Mouse (Mus musculus) B cell, adult 2 months (primary cell): Measurements from ENCODE around the gene Il1rl1.

Experiments
- DNase-seq, 2 experiments: peaks; one replicate each; pipeline ENCODE4 v3.0.0; 2022

The Il1rl1 gene

DNA sequence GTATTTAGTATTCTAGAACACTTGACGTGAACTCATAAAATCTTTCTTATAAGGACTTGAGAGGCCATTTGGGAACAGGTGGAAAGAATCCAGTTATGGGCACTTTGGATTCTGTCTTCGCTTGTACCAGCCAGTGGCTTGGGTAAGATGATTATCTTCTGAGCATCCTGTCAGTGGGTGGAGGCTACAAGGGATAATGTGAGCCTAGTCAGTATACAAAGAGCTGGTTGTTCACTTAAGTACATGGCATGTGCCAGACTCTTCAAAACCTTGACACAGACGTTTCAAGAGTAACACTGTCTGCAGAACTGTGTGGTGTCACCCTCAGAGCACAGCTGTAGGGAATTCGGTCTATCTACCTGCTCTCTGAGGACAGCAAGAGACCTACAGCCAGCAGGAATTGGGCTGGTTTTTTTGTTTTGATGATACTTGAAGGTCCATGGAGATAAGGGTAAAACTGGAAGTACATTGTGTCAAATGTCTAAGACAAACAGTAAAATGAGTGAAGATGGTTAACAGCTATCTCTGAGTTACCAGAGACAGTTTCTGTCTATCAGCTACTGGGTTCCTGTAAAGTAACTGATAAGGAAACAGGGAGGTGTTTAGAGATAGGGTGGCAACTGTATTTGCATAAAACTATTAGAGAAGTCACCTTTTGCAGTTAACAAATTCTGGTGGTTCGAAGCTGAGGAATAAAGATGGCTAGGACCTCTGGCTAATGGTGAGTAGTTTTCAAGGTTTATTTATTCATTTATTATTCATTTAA lies at the start of gene Il1rl1:
Gene Il1rl1 (plus strand): TSS at position 661 of the 766 bp plus-strand sequence.
- no peak for DNase-seq

- DNase-seq, result peak; percentile 69 to 71
Measured at GRCm38 (mm10) chr1:40380111-40380510, 49.3 kb upstream of the Il1rl1 start.

DNA sequence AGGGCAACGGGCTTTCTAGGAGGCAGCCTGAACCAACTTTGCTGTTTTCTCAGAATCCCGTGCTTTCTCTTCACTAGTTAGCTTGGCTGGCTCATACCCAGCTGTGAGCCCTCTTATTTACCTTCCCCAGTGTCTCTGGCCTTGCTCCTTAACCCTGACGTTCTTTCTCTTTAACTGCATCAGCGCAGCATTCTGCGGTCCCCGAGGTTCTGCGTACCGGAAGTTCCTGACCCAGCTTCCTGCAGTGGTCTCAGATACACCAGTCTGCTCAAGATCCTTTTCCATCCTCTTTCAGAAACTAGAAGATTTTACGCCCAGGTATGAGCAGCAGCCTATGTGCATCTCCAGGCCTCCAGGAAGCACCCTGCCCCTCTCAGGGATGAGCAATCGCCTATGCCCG lies 48.4 kb upstream of the Il1rl1 start:
- no peak for DNase-seq

GRCm38 (mm10) chr1:40382841-40383240 lies 46.5 kb upstream of the Il1rl1 start:
- no peak for DNase-seq

GRCm38 (mm10) chr1:40384931-40385545 lies 44.3 kb upstream of the Il1rl1 start:
- DNase-seq, result no peak

GRCm38 (mm10) chr1:40391374-40391773 lies 38.0 kb upstream of the Il1rl1 start:
- no peak for DNase-seq

GRCm38 (mm10) chr1:40392535-40392934 lies 36.8 kb upstream of the Il1rl1 start:
- no peak for DNase-seq

- DNase-seq, result no peak
Measured at GRCm38 (mm10) chr1:40393214-40393613, 36.2 kb upstream of the Il1rl1 start.

DNA sequence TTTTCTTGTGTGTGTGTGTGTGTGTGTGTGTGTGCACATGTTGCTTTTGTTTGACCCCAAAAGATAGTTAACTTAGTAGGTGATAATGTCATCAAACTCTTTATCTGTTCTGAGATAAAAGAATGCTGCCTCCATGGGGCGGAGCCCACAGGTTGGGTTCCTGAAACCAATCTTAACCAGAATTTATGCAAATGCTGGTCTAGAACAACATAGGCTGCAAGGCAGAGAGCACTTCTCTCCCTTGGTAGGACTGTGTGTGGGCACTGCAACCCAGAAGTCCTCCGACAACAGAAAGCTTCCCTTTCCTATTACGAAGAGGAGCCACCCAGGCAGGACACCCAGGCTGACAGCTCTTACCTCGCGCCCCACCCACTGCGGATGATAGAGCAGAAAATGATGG lies 29.7 kb upstream of the Il1rl1 start:
- DNase-seq, result no peak

DNA sequence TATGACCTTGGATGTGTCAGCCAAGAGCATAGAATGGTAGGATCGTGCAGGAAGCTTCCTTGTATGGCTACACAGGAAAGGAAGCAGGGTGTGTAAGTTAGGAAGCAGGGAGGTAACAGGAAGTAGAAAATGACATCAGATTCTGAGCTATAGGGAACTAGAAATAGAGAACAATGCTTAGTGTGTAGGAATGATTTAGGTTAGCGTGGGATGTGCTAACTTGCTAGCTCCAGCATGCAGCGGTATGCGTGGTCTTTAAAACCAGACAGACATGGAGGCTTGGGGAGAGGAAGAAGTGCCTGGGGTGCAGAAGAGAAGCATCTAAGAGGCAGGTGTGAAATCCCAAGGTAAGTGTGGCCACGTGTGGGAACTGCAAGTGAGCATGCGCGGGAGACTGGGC lies 24.7 kb upstream of the Il1rl1 start:
- no peak for DNase-seq

GRCm38 (mm10) chr1:40409882-40410281 lies 19.5 kb upstream of the Il1rl1 start:
- DNase-seq, result no peak

DNA sequence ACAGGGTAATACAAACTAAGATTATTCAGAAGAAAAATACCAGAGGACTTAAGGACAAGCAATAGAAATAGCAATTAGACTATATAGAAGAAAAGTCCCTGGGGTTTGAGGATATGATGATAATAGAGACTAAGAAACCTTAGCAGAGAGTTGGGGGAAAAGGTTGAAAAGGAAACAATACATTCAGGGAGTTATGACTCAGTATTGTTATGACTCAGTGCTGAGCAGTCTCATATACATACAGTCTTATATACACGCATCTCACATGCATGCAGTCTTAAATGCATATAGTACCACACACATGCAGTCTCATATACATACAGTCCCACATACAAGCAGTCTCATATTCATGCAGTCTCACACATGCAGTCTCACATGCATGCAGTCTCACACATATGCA lies 16.3 kb upstream of the Il1rl1 start:
- DNase-seq, result no peak

DNA sequence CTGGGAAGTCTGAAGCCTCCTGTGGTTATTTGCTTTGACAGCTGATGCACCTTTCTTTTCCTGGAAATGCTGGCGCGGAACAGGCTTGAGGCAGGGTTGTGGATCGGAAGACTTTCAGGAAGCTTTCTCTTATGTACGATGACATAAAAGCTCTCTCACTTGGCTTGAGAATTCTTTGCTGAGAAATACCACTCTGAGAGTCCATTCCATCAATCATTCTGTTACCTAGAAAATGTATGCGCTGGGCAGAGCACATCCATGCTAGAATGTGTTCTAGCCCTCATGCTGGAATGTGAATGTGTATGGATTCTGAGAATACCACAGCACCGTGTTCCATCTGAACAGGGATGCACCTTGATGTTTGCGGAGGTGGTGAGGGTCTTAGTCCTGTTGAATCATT lies 15.1 kb upstream of the Il1rl1 start:
- DNase-seq, result no peak

DNA sequence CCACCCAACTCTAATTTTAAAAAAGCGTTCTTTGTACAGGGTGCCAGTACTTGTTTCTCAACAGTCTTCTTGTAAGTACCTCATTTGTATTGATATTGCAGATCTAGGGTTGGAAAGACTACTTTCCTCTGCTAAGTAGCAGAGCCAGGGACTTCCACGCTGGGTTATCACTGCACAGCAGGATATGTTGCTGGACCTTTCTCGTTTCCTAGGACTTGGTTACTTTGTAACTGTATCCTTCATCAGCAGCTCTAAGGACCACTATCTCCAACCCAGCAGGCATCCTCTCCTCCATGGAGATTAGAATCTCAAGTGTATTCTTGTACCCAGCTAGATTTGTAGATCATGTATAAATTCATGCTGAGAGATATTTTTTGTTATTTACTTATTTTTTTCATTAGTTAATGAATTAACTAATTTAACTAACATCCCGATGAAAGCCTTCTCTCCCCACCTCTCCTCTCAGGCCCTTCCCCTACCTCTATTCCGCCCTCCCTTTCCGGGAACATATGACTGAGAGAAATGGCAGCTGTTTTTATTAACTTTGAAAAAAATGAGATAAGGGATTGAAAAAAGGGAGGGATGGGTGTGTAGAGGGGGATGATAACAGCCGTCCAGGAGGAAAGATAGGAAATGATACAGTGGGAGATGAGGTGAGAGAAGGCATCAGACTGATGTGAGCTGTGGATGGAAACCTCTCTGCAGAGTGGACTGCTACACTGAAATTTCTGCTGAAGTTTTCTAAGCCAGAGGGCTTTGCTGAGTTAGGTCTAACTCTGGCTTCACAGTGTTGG lies 14.3 kb upstream of the Il1rl1 start:
- DNase-seq, result no peak

DNA sequence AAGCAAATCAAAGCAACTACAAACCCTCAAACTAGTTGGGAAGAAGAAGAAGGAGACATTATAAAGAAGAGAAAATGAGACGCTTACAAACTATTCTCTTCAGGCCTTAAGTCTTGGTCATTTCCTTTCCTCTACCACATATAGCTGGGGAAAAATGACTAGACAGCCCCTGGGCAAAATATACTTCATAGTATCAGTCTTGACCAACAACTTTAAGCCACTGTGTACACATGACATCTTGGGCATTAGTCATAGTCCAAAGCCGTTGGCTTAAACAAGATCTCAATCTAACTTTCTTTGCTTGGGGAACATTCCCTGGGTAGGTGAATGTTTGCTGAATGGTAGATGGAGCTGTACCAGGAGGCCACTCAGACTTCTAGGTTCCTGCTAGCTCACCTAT lies 12.3 kb upstream of the Il1rl1 start:
- DNase-seq, result no peak

DNA sequence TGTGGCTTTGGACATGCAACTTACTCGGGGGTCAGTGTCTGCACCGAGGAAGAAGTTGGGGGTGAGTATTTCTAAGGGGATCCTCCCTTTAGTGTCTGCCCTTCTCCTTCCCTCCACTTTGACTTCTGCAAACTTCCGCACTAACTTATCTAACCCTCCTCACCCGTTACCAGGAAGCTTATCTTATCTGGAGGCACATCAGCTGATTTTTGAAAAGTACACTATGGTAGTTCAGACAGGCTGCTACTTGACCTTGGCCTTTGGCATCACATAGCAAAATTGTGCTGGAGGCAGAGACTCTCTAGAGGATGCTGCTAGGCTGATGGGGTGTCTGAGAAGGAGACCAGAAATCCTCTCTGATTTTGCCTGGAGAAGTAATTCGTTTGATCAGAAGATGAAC lies 10.9 kb upstream of the Il1rl1 start:
- no peak for DNase-seq

- no peak for DNase-seq
Measured at GRCm38 (mm10) chr1:40423892-40424291, 5.5 kb upstream of the Il1rl1 start.

DNA sequence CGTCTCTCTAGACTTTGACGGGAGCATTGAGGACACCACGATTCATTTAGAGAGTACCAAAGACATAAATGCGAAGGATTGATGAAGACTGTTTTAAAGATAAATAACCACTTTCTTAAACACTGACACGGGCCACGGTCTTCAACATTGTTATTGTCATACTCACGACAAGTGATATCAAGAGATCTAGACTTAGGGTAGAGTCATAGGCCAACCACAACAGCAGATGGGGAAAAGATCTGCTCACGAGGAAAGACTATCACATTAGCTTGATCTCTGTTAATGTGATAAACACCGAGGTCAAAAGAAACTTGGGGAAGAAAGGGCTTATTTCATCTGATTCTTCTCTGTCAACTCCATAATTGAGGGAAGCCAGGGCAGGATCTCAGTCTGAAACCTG lies 2.1 kb upstream of the Il1rl1 start:
- DNase-seq, result no peak

- no peak for DNase-seq
Measured at GRCm38 (mm10) chr1:40427901-40428300, 1.5 kb upstream of the Il1rl1 start.

DNA sequence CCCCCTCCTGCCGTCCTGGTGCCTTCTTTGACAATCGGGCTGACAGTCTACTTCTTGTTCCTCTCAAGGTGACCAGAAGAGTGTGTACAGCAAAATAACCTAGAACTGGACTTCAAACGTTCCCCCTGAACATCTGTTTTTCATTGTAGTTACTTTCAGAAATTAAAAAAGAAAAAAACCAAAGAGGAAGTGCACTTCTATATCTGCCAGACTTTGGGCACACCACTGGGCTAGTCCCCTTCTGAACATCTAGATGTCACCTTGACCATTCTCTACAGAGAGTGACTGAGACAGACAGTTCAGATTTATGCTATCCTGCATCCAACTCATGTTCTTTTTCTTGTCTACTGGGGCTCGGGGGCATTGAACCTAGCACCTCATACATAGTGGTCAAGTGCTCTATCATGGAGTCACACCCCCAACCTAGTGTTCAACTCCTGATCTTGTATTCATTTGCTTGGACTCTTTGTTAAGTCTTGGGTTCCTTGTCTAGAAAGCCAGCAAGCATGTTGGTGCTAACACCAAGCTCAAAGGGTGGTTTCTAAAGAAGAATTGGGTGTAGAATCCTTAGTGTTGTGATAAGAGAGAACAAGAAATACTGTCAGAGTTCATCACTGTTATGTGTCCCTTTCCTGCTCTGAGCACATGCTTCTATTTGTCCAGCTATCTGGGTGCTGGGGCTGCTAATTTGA lies 919 bp downstream of the Il1rl1 start:
- no peak for DNase-seq

GRCm38 (mm10) chr1:40432169-40432568 lies 2.8 kb downstream of the Il1rl1 start:
- no peak for DNase-seq

GRCm38 (mm10) chr1:40435936-40436335 lies 6.6 kb downstream of the Il1rl1 start:
- DNase-seq, result no peak

DNA sequence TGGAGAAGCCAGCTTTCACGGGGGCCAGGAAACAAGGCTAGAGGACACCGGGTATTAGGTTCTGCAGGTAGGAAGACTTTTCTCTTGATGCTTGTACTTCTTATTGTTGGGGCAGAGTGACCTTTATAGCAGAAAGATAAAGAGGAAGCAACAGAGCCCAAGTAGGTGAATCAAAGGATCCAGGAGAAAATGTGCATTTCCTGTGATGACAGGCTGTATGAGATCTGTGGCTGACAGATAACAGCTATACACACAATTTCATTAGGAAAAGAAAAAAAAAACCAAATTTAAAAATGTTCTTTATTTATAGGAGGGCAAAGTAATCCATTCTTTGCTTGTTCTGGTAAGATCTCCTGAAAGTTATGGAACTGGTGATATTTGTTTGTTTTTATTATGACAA lies 8.0 kb downstream of the Il1rl1 start:
- DNase-seq, result no peak
